7 mouse cellular contexts compared by ENCODE assay signal in genomic region chr11:98907063-98907436, GRCm38 (mm10). TPM values are rescaled to one million over a fixed set of nuclear protein-coding genes. Genes with fewer than 3 reads are reported as not detected.
DNase-seq lines count a peak whose midpoint lies in the region; ATAC-seq and TF ChIP-seq lines count a peak whose summit lies in the region.

No protein-coding gene starts in this region.

- H3K27ac ChIP-seq in left cerebral cortex, adult 2 months = no peak overlapping the region
- H3K27ac ChIP-seq in forebrain, embryonic 10.5 days = peak overlapping the region; percentile 88
- peak overlapping the region; percentile 77 for H3K27ac ChIP-seq in intestine, postnatal 0 days (ENCODE audit: low read depth, low read length)
- 0 out of 2 replicates have a peak overlapping the region, but pooled peaks have one; percentile 7 for H3K27ac ChIP-seq in neural tube, embryonic 13.5 days (replicated peaks)

- no peaks in the 10 kb centered on the region for H3K27me3 ChIP-seq in forebrain, embryonic 10.5 days (ENCODE audit: poor library complexity, severe bottlenecking)
- H3K27me3 ChIP-seq in intestine, postnatal 0 days (replicated peaks; ENCODE audit: control insufficient read depth, insufficient read depth, low read length) = no peaks in the 10 kb centered on the region
- no peaks in the 10 kb centered on the region for H3K27me3 ChIP-seq in neural tube, embryonic 13.5 days

- H3K4me2 ChIP-seq in intestine, postnatal 0 days (replicated peaks; ENCODE audit: low read depth) = peak overlapping the region; percentile 92
- peak overlapping the region; percentile 94 for H3K4me2 ChIP-seq in neural tube, embryonic 13.5 days

- peaks cover 51% of the 10 kb centered on the region for H3K36me3 ChIP-seq in forebrain, embryonic 10.5 days (replicated peaks)
- peaks cover 7% of the 10 kb centered on the region for H3K36me3 ChIP-seq in intestine, postnatal 0 days (ENCODE audit: control insufficient read depth, insufficient read depth)
- H3K36me3 ChIP-seq in neural tube, embryonic 13.5 days = peaks cover 36% of the 10 kb centered on the region

- intact Hi-C loops in left cerebral cortex, adult 2 months (cut with DNase I) = loop anchor here (5.0 kb wide), 1 partner anchor 120 kb away; no protein-coding TSS in a partner anchor
- intact Hi-C loops in left cerebral cortex, postnatal 14 days (cut with DNase I) = loop anchor here (5.0 kb wide), 1 partner anchor 205 kb away; the partner anchor contains the start of gene Csf3

- peak overlapping the region; percentile 47; the same call in 1 of the 2 replicates for H3K4me3 ChIP-seq in left cerebral cortex, adult 2 months
- peak overlapping the region; percentile 69 for H3K4me3 ChIP-seq in forebrain, embryonic 10.5 days
- H3K4me3 ChIP-seq in intestine, postnatal 0 days (ENCODE audit: low read depth, low read length) = peak overlapping the region; percentile 21; the same call in 1 of the 2 replicates
- peak overlapping the region; percentile 46; the same call in 1 of the 2 replicates for H3K4me3 ChIP-seq in neural tube, embryonic 13.5 days

- 61% methylated on average over 5 of the region's 5 CpGs for WGBS in forebrain, embryonic 10.5 days
- WGBS in intestine, postnatal 0 days = 52% methylated on average over 5 of the region's 5 CpGs
- WGBS in neural tube, embryonic 13.5 days = 64% methylated on average over 5 of the region's 5 CpGs

- peaks cover 65% of the 10 kb centered on the region for H3K4me1 ChIP-seq in forebrain, embryonic 10.5 days
- H3K4me1 ChIP-seq in intestine, postnatal 0 days (replicated peaks; ENCODE audit: control insufficient read depth, insufficient read depth, low read length) = peaks cover 4% of the 10 kb centered on the region; the same call in 1 of the 2 replicates
- peaks cover 41% of the 10 kb centered on the region for H3K4me1 ChIP-seq in neural tube, embryonic 13.5 days (replicated peaks)

- no peak for DNase-seq in left cerebral cortex, adult 2 months (ENCODE audit: extremely low spot score in 1 of 2, low spot score in 2 of 2)
- no peak for DNase-seq in left cerebral cortex, postnatal 14 days (ENCODE audit: low spot score in 2 of 2)
- DNase-seq in forebrain, embryonic 10.5 days (ENCODE audit: extremely low spot score, low spot score) = no peak
- no peak for DNase-seq in ovary, adult 18-20 months (ENCODE audit: low spot score)
- DNase-seq in retina, embryonic 14.5 days (ENCODE audit: low spot score) = no peak

- no peak for TF ChIP-seq CTCF in left cerebral cortex, adult 2 months (IDR thresholded peaks at IDR 0.05)
- no peak for TF ChIP-seq CTCF in intestine, postnatal 0 days (IDR thresholded peaks at IDR 0.05; ENCODE audit: low read depth)

- ATAC-seq in intestine, postnatal 0 days = no peak
- ATAC-seq in neural tube, embryonic 13.5 days (ENCODE audit: low read depth) = 0 out of 2 replicates have a peak, but pooled peaks have one; percentile 32

- H3K9ac ChIP-seq in intestine, postnatal 0 days (ENCODE audit: low read depth, low read length) = no peak overlapping the region
- H3K9ac ChIP-seq in neural tube, embryonic 13.5 days = peak overlapping the region; percentile 51

- H3K9me3 ChIP-seq in forebrain, embryonic 10.5 days = no peaks in the 10 kb centered on the region
- no peaks in the 10 kb centered on the region for H3K9me3 ChIP-seq in intestine, postnatal 0 days (ENCODE audit: control insufficient read depth)
- no peaks in the 10 kb centered on the region for H3K9me3 ChIP-seq in neural tube, embryonic 13.5 days

RNA-seq across cellular contexts. Expression of gene Cdc6, which starts 0.6 kb away (rescaled TPM):
- total RNA-seq in left cerebral cortex, adult 2 months (2021) = under 1 TPM; 0.35 to 0.36 TPM
- total RNA-seq in left cerebral cortex, postnatal 14 days (2021) = under 1 TPM; 0.47 to 0.57 TPM
- polyA plus RNA-seq in forebrain, embryonic 10.5 days (2016; fragmentation: Nextera tagmentation; extraction: Ambion mirVana) = 68.7 and 75.8 TPM in 2 replicates
- 4.0 and 4.5 TPM in 2 replicates for polyA plus RNA-seq in intestine, postnatal 0 days (2015; fragmentation: Nextera tagmentation; extraction: Ambion mirVana)
- 4.2 and 4.7 TPM in 2 replicates for polyA plus RNA-seq in neural tube, embryonic 13.5 days (2015; fragmentation: Nextera tagmentation; extraction: Ambion mirVana)

RNA-seq across cellular contexts. Expression of gene Rara, which starts 20.6 kb away (rescaled TPM):
- total RNA-seq in left cerebral cortex, adult 2 months (2021) = 10 to 100 TPM; 14.0 to 18.7 TPM
- total RNA-seq in left cerebral cortex, postnatal 14 days (2021) = 10 to 100 TPM; 14.6 to 15.1 TPM
- polyA plus RNA-seq in forebrain, embryonic 10.5 days (2016; fragmentation: Nextera tagmentation; extraction: Ambion mirVana) = 16.9 and 19.3 TPM in 2 replicates
- 22.2 and 22.4 TPM in 2 replicates for polyA plus RNA-seq in intestine, postnatal 0 days (2015; fragmentation: Nextera tagmentation; extraction: Ambion mirVana)
- 24.0 and 26.7 TPM in 2 replicates for polyA plus RNA-seq in neural tube, embryonic 13.5 days (2015; fragmentation: Nextera tagmentation; extraction: Ambion mirVana)

RNA-seq across cellular contexts. Expression of gene Wipf2, which starts 43.6 kb away (rescaled TPM):
- total RNA-seq in left cerebral cortex, adult 2 months (2021) = 10 to 100 TPM; 72.7 to 73.9 TPM
- 10 to 100 TPM; 45.5 to 45.9 TPM for total RNA-seq in left cerebral cortex, postnatal 14 days (2021)
- polyA plus RNA-seq in forebrain, embryonic 10.5 days (2016; fragmentation: Nextera tagmentation; extraction: Ambion mirVana) = 4.5 and 4.7 TPM in 2 replicates
- polyA plus RNA-seq in intestine, postnatal 0 days (2015; fragmentation: Nextera tagmentation; extraction: Ambion mirVana) = 3.9 and 5.0 TPM in 2 replicates
- 4.3 and 4.6 TPM in 2 replicates for polyA plus RNA-seq in neural tube, embryonic 13.5 days (2015; fragmentation: Nextera tagmentation; extraction: Ambion mirVana)

Comparison
In these comparisons a context has a peak if more than half of its experiments do, and no peak if none do; other contexts are left out.
1. RNA of gene Cdc6, which starts 0.6 kb away (polyA plus RNA-seq): 68.7 to 75.8 TPM in forebrain, embryonic 10.5 days; 4.0 to 4.5 TPM in intestine, postnatal 0 days and 4.2 to 4.7 TPM in neural tube, embryonic 13.5 days; every median in the first group is over 10 times any median in the second.
2. Peak in every context shown above with its lines, with median percentiles within 50 percentile points of each other: H3K4me3 ChIP-seq.